Mouse (Mus musculus): Measurements from ENCODE around the gene Ubr4. TPM values are rescaled to one million over a fixed set of nuclear protein-coding genes. Genes with fewer than 3 reads are reported as not detected.

Gene Ubr4
- polyA plus RNA-seq, 1 experiment from 2014 or later, result 87.7 TPM

DNA sequence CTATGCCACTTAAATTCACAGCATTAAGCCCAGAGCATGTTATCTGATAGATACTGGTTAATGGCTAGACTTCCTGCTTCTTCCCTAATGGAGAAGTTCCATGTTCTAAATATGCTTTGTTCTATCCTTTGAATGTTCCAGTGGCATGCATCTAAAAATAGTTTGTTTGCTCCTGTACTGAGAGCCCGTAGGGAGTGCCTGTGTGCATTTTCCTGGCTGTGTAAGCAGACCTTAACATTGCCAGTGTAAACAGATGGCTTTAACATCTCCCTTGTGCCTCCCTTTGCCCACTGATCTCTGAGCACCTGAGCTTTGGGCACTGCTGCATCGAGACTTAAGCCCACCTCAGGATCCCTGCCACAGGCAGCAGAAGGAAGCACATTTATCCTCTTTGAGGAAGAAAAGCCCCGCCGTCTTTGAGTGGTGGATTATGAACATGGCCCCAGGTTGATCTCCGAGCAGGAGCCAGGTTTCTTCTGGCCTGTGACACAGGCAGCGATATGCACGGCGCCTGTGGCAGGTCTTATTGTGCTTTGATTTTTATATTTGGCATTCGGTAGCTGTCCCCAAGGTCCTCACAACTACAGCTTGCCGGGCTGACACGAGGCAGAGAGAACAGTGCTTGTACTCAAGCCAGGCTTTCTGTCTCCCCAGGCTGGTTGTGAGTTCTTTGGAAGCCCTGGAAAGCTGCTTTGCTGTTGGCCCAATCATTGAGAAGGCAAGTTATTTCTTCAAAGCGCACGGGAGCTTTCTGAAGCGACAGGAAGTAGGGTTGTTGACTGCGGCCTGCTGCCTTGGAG is 80.8 kb downstream of the Ubr4 start:
- no peak for ATAC-seq
- no peak overlapping the region for H3K27ac ChIP-seq (ENCODE audit: low read length)
- no peak overlapping the region for H3K9ac ChIP-seq (replicated peaks; ENCODE audit: low read depth, low read length)
- peaks cover 61% of the 10 kb centered on the region for H3K36me3 ChIP-seq (ENCODE audit: control insufficient read depth, insufficient read depth)
- 90% methylated on average over 15 of the region's 15 CpGs for WGBS
- no peaks in the 10 kb centered on the region for H3K9me3 ChIP-seq (ENCODE audit: control insufficient read depth, low read length)
- H3K4me3 ChIP-seq (replicated peaks; ENCODE audit: low read length), result no peak overlapping the region
- H3K4me1 ChIP-seq (replicated peaks; ENCODE audit: control insufficient read depth, insufficient read depth, low read length), result no peaks in the 10 kb centered on the region
- no peaks in the 10 kb centered on the region for H3K27me3 ChIP-seq (replicated peaks; ENCODE audit: control insufficient read depth, insufficient read depth, low read length)
- no peak overlapping the region for H3K4me2 ChIP-seq (ENCODE audit: low read length)

DNA sequence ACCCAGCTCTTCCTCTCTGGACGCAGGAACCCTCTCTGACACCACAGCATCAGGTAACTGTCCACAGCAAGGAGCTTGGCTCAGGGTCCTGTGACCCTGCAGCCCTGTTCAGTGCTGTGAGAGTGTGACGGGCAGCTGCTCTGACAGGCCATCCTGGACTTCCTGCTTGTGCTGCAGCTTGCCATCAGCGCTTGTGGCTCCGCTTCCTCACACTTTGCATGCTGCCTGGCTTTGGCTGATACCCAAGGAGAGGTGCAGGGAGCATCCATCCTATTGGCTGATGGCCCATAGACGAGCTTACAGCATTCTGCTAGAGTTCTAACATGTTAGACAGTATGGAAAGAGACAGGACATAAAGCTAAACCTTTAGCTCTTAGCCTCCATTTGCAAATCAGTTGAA is 88.8 kb downstream of the Ubr4 start:
- H3K4me3 ChIP-seq (replicated peaks; ENCODE audit: low read length), result no peak overlapping the region
- no peak overlapping the region for H3K27ac ChIP-seq (ENCODE audit: low read length)
- no peaks in the 10 kb centered on the region for H3K9me3 ChIP-seq (ENCODE audit: control insufficient read depth, low read length)
- H3K9ac ChIP-seq (replicated peaks; ENCODE audit: low read depth, low read length), result no peak overlapping the region
- 87% methylated on average over 5 of the region's 5 CpGs for WGBS
- no peaks in the 10 kb centered on the region for H3K27me3 ChIP-seq (replicated peaks; ENCODE audit: control insufficient read depth, insufficient read depth, low read length)
- peaks cover 70% of the 10 kb centered on the region for H3K36me3 ChIP-seq (ENCODE audit: control insufficient read depth, insufficient read depth)
- no peak overlapping the region for H3K4me2 ChIP-seq (ENCODE audit: low read length)
- no peak for ATAC-seq
- H3K4me1 ChIP-seq (replicated peaks; ENCODE audit: control insufficient read depth, insufficient read depth, low read length), result no peaks in the 10 kb centered on the region

DNA sequence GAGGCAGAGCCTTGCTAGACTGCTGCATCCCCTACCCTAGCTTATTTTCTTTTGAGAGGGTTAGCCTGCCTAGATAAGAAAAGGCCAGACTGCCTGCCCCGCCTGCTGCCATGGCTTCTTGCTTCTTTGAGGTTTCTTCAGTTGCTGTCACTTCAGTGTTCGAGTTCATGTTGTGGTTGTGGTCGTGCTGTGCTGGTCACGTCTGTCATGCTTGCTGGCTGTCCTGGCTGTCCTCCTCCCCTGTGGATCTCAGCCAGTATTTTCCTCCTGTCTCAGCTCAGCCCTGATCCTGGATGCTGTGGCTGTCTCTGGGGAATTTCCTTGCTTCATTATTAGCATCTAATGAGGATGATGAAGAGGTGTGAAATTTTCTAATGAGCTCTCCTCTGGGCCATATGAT is 89.4 kb downstream of the Ubr4 start:
- Histone ChIP-seq H3K27ac (ENCODE audit: low read length) (no peak overlapping the region), H3K27me3 (replicated peaks; ENCODE audit: control insufficient read depth, insufficient read depth, low read length) (no peaks in the 10 kb centered on the region), H3K36me3 (ENCODE audit: control insufficient read depth, insufficient read depth) (peaks cover 72% of the 10 kb centered on the region), H3K9me3 (ENCODE audit: control insufficient read depth, low read length) (no peaks in the 10 kb centered on the region), H3K9ac (replicated peaks; ENCODE audit: low read depth, low read length) (no peak overlapping the region), H3K4me2 (ENCODE audit: low read length) (no peak overlapping the region), H3K4me3 (replicated peaks; ENCODE audit: low read length) (no peak overlapping the region), H3K4me1 (replicated peaks; ENCODE audit: control insufficient read depth, insufficient read depth, low read length) (no peaks in the 10 kb centered on the region)
- 79% methylated on average over 4 of the region's 4 CpGs for WGBS
- no peak for ATAC-seq

DNA sequence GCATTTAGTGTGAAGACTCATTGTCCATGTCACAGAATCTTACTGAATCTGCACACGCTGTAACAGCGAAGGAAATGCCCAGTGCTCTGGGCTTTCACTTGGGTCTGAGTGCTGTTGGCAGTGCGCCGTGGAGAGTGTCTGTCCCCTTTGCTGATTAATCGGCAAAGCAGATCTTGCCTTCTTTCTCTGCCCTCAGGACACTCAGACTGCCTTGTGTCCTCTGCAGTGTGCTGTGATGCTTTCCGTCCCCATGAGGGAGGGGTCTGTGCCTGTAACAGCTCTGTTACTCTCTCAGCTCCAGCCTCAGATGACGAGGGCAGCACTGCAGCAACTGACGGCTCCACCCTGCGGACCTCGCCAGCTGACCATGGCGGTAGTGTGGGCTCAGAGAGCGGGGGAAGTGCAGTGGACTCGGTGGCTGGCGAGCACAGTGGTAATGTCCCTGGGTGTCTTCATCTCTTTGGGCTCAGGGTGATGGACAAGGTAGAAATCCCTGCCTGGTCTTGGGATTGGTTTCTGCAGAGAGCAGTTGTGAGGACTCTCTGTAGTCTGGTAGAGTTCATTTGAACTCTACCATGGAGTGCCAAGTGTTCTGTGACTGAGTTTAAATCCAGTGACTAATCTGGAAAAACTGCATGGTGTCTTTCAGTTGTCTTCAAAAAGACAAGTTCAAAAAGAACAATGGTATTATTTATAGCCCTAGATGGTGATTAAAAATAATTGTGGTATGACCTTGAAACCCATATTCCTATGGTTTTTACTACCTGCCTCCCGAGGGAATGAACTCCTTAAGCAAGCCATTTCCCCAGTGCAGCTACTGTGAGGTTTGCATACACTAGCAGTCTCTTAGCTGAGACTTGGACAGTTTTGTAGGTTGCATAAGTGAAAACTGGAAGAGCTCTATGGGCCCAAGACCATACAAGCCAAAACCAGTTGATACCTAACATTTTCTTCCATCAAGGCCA is 90.3 kb downstream of the Ubr4 start:
- no peak overlapping the region for H3K4me2 ChIP-seq (ENCODE audit: low read length)
- H3K9ac ChIP-seq (replicated peaks; ENCODE audit: low read depth, low read length), result no peak overlapping the region
- ATAC-seq, result no peak
- peaks cover 66% of the 10 kb centered on the region for H3K36me3 ChIP-seq (ENCODE audit: control insufficient read depth, insufficient read depth)
- 91% methylated on average over 15 of the region's 15 CpGs for WGBS
- H3K4me3 ChIP-seq (replicated peaks; ENCODE audit: low read length), result no peak overlapping the region
- H3K27ac ChIP-seq (ENCODE audit: low read length), result no peak overlapping the region
- no peaks in the 10 kb centered on the region for H3K4me1 ChIP-seq (replicated peaks; ENCODE audit: control insufficient read depth, insufficient read depth, low read length)
- no peaks in the 10 kb centered on the region for H3K9me3 ChIP-seq (ENCODE audit: control insufficient read depth, low read length)
- H3K27me3 ChIP-seq (replicated peaks; ENCODE audit: control insufficient read depth, insufficient read depth, low read length), result no peaks in the 10 kb centered on the region

DNA sequence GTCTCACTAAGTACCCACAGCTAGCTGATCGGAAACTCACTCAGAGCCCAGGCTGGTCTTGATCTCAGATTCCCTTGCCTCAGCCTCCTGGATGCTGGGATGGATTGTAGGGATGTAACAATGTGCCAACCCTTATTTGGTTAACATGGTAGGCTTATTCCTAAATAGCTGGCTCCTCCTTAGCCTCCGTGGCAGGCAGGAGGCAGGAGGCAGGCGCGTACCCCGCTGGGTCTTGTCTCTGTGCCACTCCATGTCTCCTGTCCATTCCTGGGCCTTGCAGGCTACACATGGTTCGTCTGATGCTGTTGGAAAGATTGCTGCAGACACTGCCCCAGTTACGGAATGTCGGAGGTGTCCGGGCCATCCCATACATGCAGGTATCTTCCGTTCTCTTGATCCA is 91.9 kb downstream of the Ubr4 start:
- no peak overlapping the region for H3K4me3 ChIP-seq (replicated peaks; ENCODE audit: low read length)
- no peak overlapping the region for H3K27ac ChIP-seq (ENCODE audit: low read length)
- 93% methylated on average over 10 of the region's 10 CpGs for WGBS
- no peaks in the 10 kb centered on the region for H3K27me3 ChIP-seq (replicated peaks; ENCODE audit: control insufficient read depth, insufficient read depth, low read length)
- H3K4me1 ChIP-seq (replicated peaks; ENCODE audit: control insufficient read depth, insufficient read depth, low read length), result no peaks in the 10 kb centered on the region
- H3K9me3 ChIP-seq (ENCODE audit: control insufficient read depth, low read length), result no peaks in the 10 kb centered on the region
- peaks cover 60% of the 10 kb centered on the region for H3K36me3 ChIP-seq (ENCODE audit: control insufficient read depth, insufficient read depth)
- H3K4me2 ChIP-seq (ENCODE audit: low read length), result no peak overlapping the region
- ATAC-seq, result no peak
- no peak overlapping the region for H3K9ac ChIP-seq (replicated peaks; ENCODE audit: low read depth, low read length)

DNA sequence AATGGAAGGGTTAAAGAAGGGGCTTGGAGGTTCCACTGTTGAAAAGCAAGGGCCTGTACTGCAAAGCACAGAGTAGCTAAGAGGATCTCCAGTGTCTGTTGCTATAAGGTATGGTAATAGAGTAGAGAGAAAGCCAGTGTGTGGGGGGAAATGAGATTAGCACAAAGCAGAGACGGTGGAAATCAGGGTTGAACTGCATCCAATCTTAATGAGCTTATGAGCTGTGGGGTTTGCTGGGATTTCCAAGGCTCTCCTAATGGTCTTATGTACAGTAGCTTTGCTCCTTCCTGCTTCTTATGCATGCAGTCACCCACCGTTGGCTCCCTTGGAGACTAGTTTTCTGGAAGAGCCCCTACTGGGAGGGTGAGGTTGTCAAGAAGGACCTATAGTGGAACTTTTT is 93.8 kb downstream of the Ubr4 start:
- H3K27ac ChIP-seq (ENCODE audit: low read length), result no peak overlapping the region
- H3K27me3 ChIP-seq (replicated peaks; ENCODE audit: control insufficient read depth, insufficient read depth, low read length), result no peaks in the 10 kb centered on the region
- H3K4me1 ChIP-seq (replicated peaks; ENCODE audit: control insufficient read depth, insufficient read depth, low read length), result no peaks in the 10 kb centered on the region
- no peak overlapping the region for H3K9ac ChIP-seq (replicated peaks; ENCODE audit: low read depth, low read length)
- H3K4me2 ChIP-seq (ENCODE audit: low read length), result no peak overlapping the region
- no peak overlapping the region for H3K4me3 ChIP-seq (replicated peaks; ENCODE audit: low read length)
- no peak for ATAC-seq
- H3K9me3 ChIP-seq (ENCODE audit: control insufficient read depth, low read length), result no peaks in the 10 kb centered on the region
- H3K36me3 ChIP-seq (ENCODE audit: control insufficient read depth, insufficient read depth), result peaks cover 67% of the 10 kb centered on the region
- WGBS, result 79% methylated on average over 2 of the region's 2 CpGs

DNA sequence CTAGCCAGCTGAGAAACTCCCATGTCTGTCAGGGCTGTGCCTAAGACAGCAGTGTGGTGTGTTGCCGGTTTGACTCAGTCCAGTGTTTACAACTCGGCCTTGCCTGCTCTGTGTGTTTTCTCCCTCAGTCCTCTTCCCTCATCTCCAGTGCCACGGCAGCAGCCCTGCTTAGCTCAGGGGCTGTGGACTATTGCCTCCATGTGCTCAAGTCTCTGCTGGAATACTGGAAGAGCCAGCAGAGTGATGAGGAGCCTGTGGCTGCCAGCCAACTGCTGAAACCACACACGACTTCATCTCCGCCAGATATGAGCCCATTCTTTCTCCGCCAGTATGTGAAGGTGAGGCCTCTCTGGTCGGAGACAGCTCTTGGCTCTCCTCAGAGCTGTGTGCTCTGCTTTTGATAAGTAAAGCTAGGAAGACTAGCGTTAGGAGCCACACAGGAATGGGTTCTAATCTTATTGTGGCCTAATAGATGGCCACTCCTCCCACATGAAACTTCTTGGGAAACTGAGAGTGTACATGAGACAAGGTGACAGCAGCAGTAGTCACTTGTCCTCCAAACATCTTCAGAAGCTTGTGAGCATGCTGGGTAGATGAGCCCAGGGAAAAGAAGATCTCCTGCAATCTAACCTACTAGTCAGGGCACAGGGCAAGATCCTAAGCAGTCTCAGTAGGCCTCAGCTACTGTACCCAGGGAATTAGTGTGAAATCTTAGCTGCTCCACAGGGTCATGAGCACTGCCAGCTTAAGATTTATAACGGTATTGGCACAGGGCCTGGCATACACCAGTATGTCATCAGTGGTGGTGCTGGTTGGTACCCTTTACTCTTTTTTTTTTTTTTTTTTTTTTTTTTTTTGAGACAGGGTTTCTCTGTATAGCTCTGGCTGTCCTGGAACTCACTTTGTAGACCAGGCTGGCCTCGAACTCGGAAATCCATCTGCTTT is 94.6 kb downstream of the Ubr4 start:
- WGBS, result 88% methylated on average over 11 of the region's 11 CpGs
- no peak for ATAC-seq

DNA sequence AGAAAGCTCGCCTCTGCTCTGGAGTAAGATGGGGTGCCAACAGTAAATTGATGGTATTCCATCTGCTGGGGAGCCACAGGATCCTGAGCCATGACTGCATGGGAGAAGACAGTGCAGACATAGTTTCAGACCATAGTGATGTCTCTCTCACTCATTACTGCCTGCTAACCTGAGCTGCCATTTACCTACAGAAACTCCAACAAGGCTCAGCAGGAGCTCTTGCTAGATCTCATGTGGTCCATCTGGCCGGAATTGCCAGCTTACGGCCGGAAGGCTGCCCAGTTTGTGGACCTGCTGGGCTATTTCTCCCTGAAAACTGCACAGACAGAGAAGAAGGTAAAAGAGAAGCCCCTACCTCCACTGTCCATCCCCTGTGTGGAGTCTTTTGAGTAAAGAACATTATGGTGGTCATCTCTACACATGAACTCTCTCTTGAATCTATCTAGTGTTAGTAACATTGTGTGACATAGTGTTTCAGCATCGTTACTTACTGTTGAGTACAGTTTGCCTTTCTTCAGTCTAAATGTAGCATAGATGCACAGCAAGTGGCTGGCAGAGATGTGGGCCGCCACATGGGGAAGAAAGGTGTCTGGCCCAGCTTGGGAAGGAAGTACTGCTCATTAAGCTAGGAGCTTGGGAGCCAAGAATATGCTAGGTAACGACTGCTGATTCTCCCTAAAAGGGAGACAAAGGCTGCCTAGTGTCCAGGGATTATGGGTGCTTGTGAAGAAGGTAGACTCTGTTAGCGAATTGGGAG is 100.7 kb downstream of the Ubr4 start:
- H3K9me3 ChIP-seq (ENCODE audit: control insufficient read depth, low read length), result no peaks in the 10 kb centered on the region
- no peak overlapping the region for H3K27ac ChIP-seq (ENCODE audit: low read length)
- H3K4me1 ChIP-seq (replicated peaks; ENCODE audit: control insufficient read depth, insufficient read depth, low read length), result no peaks in the 10 kb centered on the region
- no peaks in the 10 kb centered on the region for H3K27me3 ChIP-seq (replicated peaks; ENCODE audit: control insufficient read depth, insufficient read depth, low read length)
- no peak overlapping the region for H3K4me2 ChIP-seq (ENCODE audit: low read length)
- 92% methylated on average over 8 of the region's 8 CpGs for WGBS
- no peak overlapping the region for H3K4me3 ChIP-seq (replicated peaks; ENCODE audit: low read length)
- no peak for ATAC-seq
- no peak overlapping the region for H3K9ac ChIP-seq (replicated peaks; ENCODE audit: low read depth, low read length)
- peaks cover 62% of the 10 kb centered on the region for H3K36me3 ChIP-seq (ENCODE audit: control insufficient read depth, insufficient read depth)

More for the DNA sequence above, 94.6 kb downstream of the Ubr4 start:
- Histone ChIP-seq H3K9me3 (ENCODE audit: control insufficient read depth, low read length) (no peaks in the 10 kb centered on the region), H3K4me1 (replicated peaks; ENCODE audit: control insufficient read depth, insufficient read depth, low read length) (no peaks in the 10 kb centered on the region), H3K4me3 (replicated peaks; ENCODE audit: low read length) (no peak overlapping the region), H3K9ac (replicated peaks; ENCODE audit: low read depth, low read length) (no peak overlapping the region), H3K27me3 (replicated peaks; ENCODE audit: control insufficient read depth, insufficient read depth, low read length) (no peaks in the 10 kb centered on the region), H3K4me2 (ENCODE audit: low read length) (no peak overlapping the region), H3K36me3 (ENCODE audit: control insufficient read depth, insufficient read depth) (peaks cover 67% of the 10 kb centered on the region), H3K27ac (ENCODE audit: low read length) (no peak overlapping the region)
